Mouse (Mus musculus) liver, adult (tissue): ENCODE measurements around the gene Ttc23l.
A peak's percentile ranks its signal among the peaks of the same experiment; 100 is the strongest.

Experiments
- GATA4 ChIP-seq: IDR thresholded peaks from 2 replicates; pipeline ENCODE4 v1.6.1; 2014; ENCODE audit warnings: mild to moderate bottlenecking, low read length; ENCODE audit not compliant: insufficient replicate concordance

Ttc23l gene

GRCm38 (mm10) chr15:10540271-10541088, 18.0 kb downstream of the Ttc23l start:
- TF ChIP-seq GATA4: no peak

GRCm38 (mm10) chr15:10535969-10536368, 22.5 kb downstream of the Ttc23l start:
- no peak for TF ChIP-seq GATA4

GRCm38 (mm10) chr15:10534591-10534990, 23.9 kb downstream of the Ttc23l start:
- no peak for TF ChIP-seq GATA4

- no peak for TF ChIP-seq GATA4
These were observed 27.1 kb downstream of the Ttc23l start for GRCm38 (mm10) chr15:10531352-10531751.

- TF ChIP-seq GATA4: no peak
These were observed 32.6 kb downstream of the Ttc23l start for GRCm38 (mm10) chr15:10525896-10526295.

- TF ChIP-seq GATA4: no peak
These were observed 43.3 kb downstream of the Ttc23l start for GRCm38 (mm10) chr15:10515166-10515565.

- TF ChIP-seq GATA4: no peak
These were observed 52.4 kb downstream of the Ttc23l start for GRCm38 (mm10) chr15:10506099-10506498.

GRCm38 (mm10) chr15:10500838-10501719, 57.4 kb downstream of the Ttc23l start:
- no peak for TF ChIP-seq GATA4

GRCm38 (mm10) chr15:10500035-10500434, 58.4 kb downstream of the Ttc23l start:
- TF ChIP-seq GATA4: no peak

- no peak for TF ChIP-seq GATA4
These were observed 58.9 kb downstream of the Ttc23l start for GRCm38 (mm10) chr15:10499593-10499992.

- no peak for TF ChIP-seq GATA4
These were observed 62.5 kb downstream of the Ttc23l start for GRCm38 (mm10) chr15:10495944-10496343.

GRCm38 (mm10) chr15:10490101-10490500, 68.4 kb downstream of the Ttc23l start:
- no peak for TF ChIP-seq GATA4

- TF ChIP-seq GATA4: no peak
These were observed 71.2 kb downstream of the Ttc23l start for GRCm38 (mm10) chr15:10487246-10487645.

- TF ChIP-seq GATA4: no peak
These were observed 72.1 kb downstream of the Ttc23l start for GRCm38 (mm10) chr15:10486365-10486839.

GRCm38 (mm10) chr15:10485484-10486364, 72.7 kb downstream of the Ttc23l start, which contains the start of the genes Brix1 and Rad1:
Gene Brix1, minus strand, starts transcription at chr15:10485947.
Gene Rad1, plus strand, starts transcription at chr15:10486018.
- peak; percentile 81; the same call in 1 of the 2 replicates for TF ChIP-seq GATA4
